Mouse (Mus musculus): Measurements from ENCODE around the gene Fam160a2. TPM values are rescaled to one million over a fixed set of nuclear protein-coding genes. Genes with fewer than 3 reads are reported as not detected.
"Not testable (repeated sequence)": the region's sequence is repeated elsewhere in the genome, so short reads cannot be mapped to it uniquely, and the experiment has no call there.

The Fam160a2 gene
- total and polyA plus RNA-seq, 2 experiments from 2014 or later = 33.4 to 48.0 TPM

DNA sequence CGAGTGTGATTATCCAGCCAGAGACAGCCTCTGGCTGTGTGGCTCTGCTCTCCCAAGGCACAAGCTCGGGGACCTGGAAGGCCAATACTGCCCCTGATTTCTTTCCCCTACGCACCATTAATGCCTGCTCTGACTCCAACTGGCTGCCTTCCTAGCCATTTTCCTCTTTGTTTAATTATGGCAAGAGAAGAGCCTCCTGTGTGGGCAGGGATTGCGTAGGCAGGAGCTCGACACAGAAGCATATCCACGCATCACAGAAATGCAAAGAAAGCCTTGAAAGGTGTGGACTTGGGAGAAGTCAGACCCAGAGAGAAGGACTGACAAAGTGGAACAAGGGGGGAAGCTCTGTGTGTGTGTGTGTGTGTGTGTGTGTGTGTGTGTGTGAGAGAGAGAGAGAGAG lies 14.5 kb upstream of the Fam160a2 start:
- WGBS = 49% methylated on average over 6 of the region's 6 CpGs
- no peaks in the 10 kb centered on the region for H3K4me1 ChIP-seq (ENCODE audit: insufficient read depth, low read length)
- H3K27ac ChIP-seq = no peak overlapping the region
- no peak overlapping the region for H3K4me3 ChIP-seq (ENCODE audit: low read length)
- H3K36me3 ChIP-seq (ENCODE audit: insufficient read depth, low read length) = no peaks in the 10 kb centered on the region
- DNase-seq (ENCODE audit: low spot score) (no peak), ATAC-seq (no peak)
- H3K9me3 ChIP-seq (ENCODE audit: low read length) = no peaks in the 10 kb centered on the region
- TF ChIP-seq CTCF (IDR thresholded peaks at IDR 0.05; ENCODE audit: low read depth) = no peak
- no peak overlapping the region for H3K4me2 ChIP-seq (ENCODE audit: low read depth, low read length)
- no peak overlapping the region for H3K9ac ChIP-seq (replicated peaks; ENCODE audit: low read length)
- H3K27me3 ChIP-seq (ENCODE audit: insufficient read depth, low read length) = no peaks in the 10 kb centered on the region

DNA sequence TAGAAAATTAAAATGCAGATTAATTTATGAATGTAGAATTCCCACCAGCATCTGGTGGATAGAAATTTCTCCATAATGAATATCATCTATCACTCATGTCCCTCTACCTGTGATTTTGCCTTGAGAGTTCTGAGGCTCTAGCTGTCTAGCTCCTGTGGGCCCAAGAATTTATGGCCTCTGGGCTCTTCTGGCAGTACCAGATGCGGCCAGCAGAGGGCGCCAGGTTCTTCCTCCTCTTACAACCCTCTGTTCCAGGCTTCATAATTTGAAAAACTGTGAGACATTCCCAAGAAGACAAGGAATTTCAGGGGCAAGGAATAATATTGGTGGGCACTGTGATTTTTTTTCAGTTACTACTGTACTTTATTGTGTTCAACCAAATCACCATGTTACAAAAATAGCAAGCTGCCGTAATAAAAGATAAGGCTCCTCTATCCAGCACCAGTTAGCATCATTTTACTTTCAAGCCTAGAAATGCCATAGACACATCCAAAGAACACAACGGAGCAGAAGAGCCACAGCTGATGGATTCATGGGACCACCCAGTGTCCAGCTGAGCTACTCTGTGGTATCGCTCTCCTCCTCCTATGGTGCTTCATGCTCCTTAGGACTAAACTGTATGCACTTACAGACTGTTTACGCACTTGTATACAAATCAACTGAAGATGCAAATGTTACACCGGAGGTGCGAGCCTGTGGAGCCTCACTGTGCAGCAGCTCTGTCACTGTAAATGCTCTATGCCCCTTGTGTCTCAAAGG lies 12.2 kb upstream of the Fam160a2 start:
- TF ChIP-seq CTCF (IDR thresholded peaks at IDR 0.05; ENCODE audit: low read depth) = peak; percentile 92
- H3K4me2 ChIP-seq (ENCODE audit: low read depth, low read length); H3K27ac ChIP-seq; H3K36me3 ChIP-seq (ENCODE audit: insufficient read depth, low read length); H3K9ac ChIP-seq (replicated peaks; ENCODE audit: low read length); H3K4me1 ChIP-seq (ENCODE audit: insufficient read depth, low read length); H3K4me3 ChIP-seq (ENCODE audit: low read length); H3K27me3 ChIP-seq (ENCODE audit: insufficient read depth, low read length); H3K9me3 ChIP-seq (ENCODE audit: low read length): not testable (repeated sequence)
- DNase-seq (ENCODE audit: low spot score) (peak; percentile 72), ATAC-seq (peak; percentile 33; the same call in 1 of the 2 replicates)
- WGBS = 61% methylated on average over 8 of the region's 8 CpGs

DNA sequence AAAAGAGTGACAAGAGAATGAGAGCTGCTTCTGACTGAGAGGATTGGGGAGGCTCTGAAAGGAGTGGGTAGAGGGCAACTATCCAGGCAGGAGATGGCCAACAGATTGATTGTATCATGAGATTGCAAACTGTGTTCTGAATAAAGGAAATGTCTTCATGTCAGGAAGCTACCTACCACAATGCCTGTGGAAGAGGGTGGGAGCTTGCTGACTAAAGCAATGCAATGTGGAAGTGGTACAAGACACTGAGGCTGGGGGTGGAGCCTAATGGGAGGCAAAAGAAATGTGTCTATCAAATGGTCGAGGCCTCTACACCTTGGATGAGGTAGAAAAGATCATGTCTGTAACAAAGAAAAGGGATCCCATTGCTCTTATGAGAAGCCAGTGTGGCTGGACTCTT lies 6.5 kb upstream of the Fam160a2 start:
- Histone ChIP-seq H3K4me2 (ENCODE audit: low read depth, low read length) (no peak overlapping the region), H3K27me3 (ENCODE audit: insufficient read depth, low read length) (no peaks in the 10 kb centered on the region), H3K9me3 (ENCODE audit: low read length) (no peaks in the 10 kb centered on the region), H3K4me3 (ENCODE audit: low read length) (no peak overlapping the region), H3K27ac (no peak overlapping the region), H3K4me1 (ENCODE audit: insufficient read depth, low read length) (no peaks in the 10 kb centered on the region), H3K9ac (replicated peaks; ENCODE audit: low read length) (no peak overlapping the region), H3K36me3 (ENCODE audit: insufficient read depth, low read length) (no peaks in the 10 kb centered on the region)
- TF ChIP-seq CTCF (IDR thresholded peaks at IDR 0.05; ENCODE audit: low read depth) = no peak
- no peak for ATAC-seq
- WGBS = 75% methylated on average over 1 of the region's 1 CpGs
- no peak for DNase-seq (ENCODE audit: low spot score)

GRCm38 (mm10) chr7:105404268-105404667 lies 4.4 kb upstream of the Fam160a2 start, which contains the start of gene Cnga4:
Gene Cnga4, plus strand, starts transcription at chr7:105404568.
- Histone ChIP-seq H3K36me3 (ENCODE audit: insufficient read depth, low read length) (no peaks in the 10 kb centered on the region), H3K27ac (no peak within 1 kb of the TSS), H3K9ac (replicated peaks; ENCODE audit: low read length) (no peak within 1 kb of the TSS), H3K4me1 (ENCODE audit: insufficient read depth, low read length) (0 out of 2 replicates have a peak, but pooled peaks cover 3% of the 10 kb centered on the region), H3K27me3 (ENCODE audit: insufficient read depth, low read length) (no peaks in the 10 kb centered on the region), H3K9me3 (ENCODE audit: low read length) (no peaks in the 10 kb centered on the region), H3K4me3 (ENCODE audit: low read length) (no peak within 1 kb of the TSS), H3K4me2 (ENCODE audit: low read depth, low read length) (no peak within 1 kb of the TSS)
- ATAC-seq (no peak), DNase-seq (ENCODE audit: low spot score) (no peak)
- no peak for TF ChIP-seq CTCF (IDR thresholded peaks at IDR 0.05; ENCODE audit: low read depth)
- WGBS = 83% methylated on average over 5 of the region's 5 CpGs

GRCm38 (mm10) chr7:105399058-105399934 lies 558 bp downstream of the Fam160a2 start:
- H3K4me1 ChIP-seq (ENCODE audit: insufficient read depth, low read length) = peaks cover 10% of the 10 kb centered on the region; the same call in 1 of the 2 replicates
- WGBS = 2% methylated on average over 25 of the region's 25 CpGs
- H3K9me3 ChIP-seq (ENCODE audit: low read length) = no peaks in the 10 kb centered on the region
- H3K36me3 ChIP-seq (ENCODE audit: insufficient read depth, low read length) = no peaks in the 10 kb centered on the region
- no peaks in the 10 kb centered on the region for H3K27me3 ChIP-seq (ENCODE audit: insufficient read depth, low read length)
- DNase-seq (ENCODE audit: low spot score) (no peak), ATAC-seq (peak; percentile 59; the same call in 1 of the 2 replicates)
- no peak for TF ChIP-seq CTCF (IDR thresholded peaks at IDR 0.05; ENCODE audit: low read depth)
- H3K27ac ChIP-seq = peak overlapping the region; percentile 37; the same call in 1 of the 2 replicates
- H3K9ac ChIP-seq (replicated peaks; ENCODE audit: low read length) = peak overlapping the region; percentile 71
- H3K4me2 ChIP-seq (ENCODE audit: low read depth, low read length) = peak overlapping the region; percentile 58
- peak overlapping the region; percentile 63 for H3K4me3 ChIP-seq (ENCODE audit: low read length)

GRCm38 (mm10) chr7:105396126-105396525 lies 3.7 kb downstream of the Fam160a2 start:
- no peak overlapping the region for H3K27ac ChIP-seq
- no peaks in the 10 kb centered on the region for H3K27me3 ChIP-seq (ENCODE audit: insufficient read depth, low read length)
- H3K4me2 ChIP-seq (ENCODE audit: low read depth, low read length) = no peak overlapping the region
- H3K4me1 ChIP-seq (ENCODE audit: insufficient read depth, low read length) = peaks cover 10% of the 10 kb centered on the region; the same call in 1 of the 2 replicates
- TF ChIP-seq CTCF (IDR thresholded peaks at IDR 0.05; ENCODE audit: low read depth) = no peak
- ATAC-seq (no peak), DNase-seq (ENCODE audit: low spot score) (no peak)
- H3K4me3 ChIP-seq (ENCODE audit: low read length) = no peak overlapping the region
- H3K9ac ChIP-seq (replicated peaks; ENCODE audit: low read length) = no peak overlapping the region
- no peaks in the 10 kb centered on the region for H3K9me3 ChIP-seq (ENCODE audit: low read length)
- no peaks in the 10 kb centered on the region for H3K36me3 ChIP-seq (ENCODE audit: insufficient read depth, low read length)
